Mouse (Mus musculus) heart, adult 2 months (tissue): ENCODE data around the gene Ip6k1. TPM values are rescaled to one million over a fixed set of nuclear protein-coding genes. Genes with fewer than 3 reads are reported as not detected.

Experiments
- DNase-seq, 2 experiments: peaks; one replicate each; pipeline ENCODE4 v3.0.0; 2021
- H3K27ac ChIP-seq: fragments of 200-600 bp; 2 replicates; pipeline ENCODE4 v1.8.1; 2022
- H3K27me3 ChIP-seq: fragments of 200-500 bp; 2 replicates; pipeline ENCODE4 v1.6.1; 2012; ENCODE audit warnings: mild to moderate bottlenecking, low read length, inconsistent platforms, mixed read lengths; ENCODE audit not compliant: control insufficient read depth, insufficient read depth
- H3K36me3 ChIP-seq: fragments of 200-500 bp; 2 replicates; pipeline ENCODE4 v1.6.1; 2012; ENCODE audit warnings: low read length, inconsistent platforms; ENCODE audit not compliant: control insufficient read depth, insufficient read depth
- H3K4me1 ChIP-seq: fragments of 200-500 bp; 2 replicates; pipeline ENCODE4 v1.6.1; 2011; ENCODE audit warnings: low read length; ENCODE audit not compliant: control insufficient read depth, insufficient read depth
- H3K4me3 ChIP-seq: fragments of 200-600 bp; 2 replicates; pipeline ENCODE4 v1.8.1; 2022
- H3K79me2 ChIP-seq: fragments of 200-500 bp; replicated peaks from 2 replicates; pipeline ENCODE4 v1.6.1; 2012; ENCODE audit warnings: mild to moderate bottlenecking, inconsistent platforms, low read length, moderate library complexity, mixed read lengths; ENCODE audit not compliant: control insufficient read depth, insufficient read depth
- H3K9ac ChIP-seq: fragments of 200-500 bp; 2 replicates; pipeline ENCODE4 v1.6.1; 2012; ENCODE audit warnings: low read depth, mild to moderate bottlenecking, control low read depth, inconsistent platforms, low read length, mixed read lengths
- CTCF ChIP-seq: fragments of 200-600 bp; IDR thresholded peaks from 2 replicates; pipeline ENCODE4 v1.8.1; 2022; ENCODE audit warnings: antibody characterized with exemption, mild to moderate bottlenecking, moderate library complexity
- EP300 ChIP-seq: fragments of 200-500 bp; IDR thresholded peaks from 2 replicates; pipeline ENCODE4 v1.6.1; 2011; ENCODE audit warnings: low read depth, low read length, control low read depth; ENCODE audit not compliant: insufficient read depth
- POLR2A ChIP-seq: fragments of 200-500 bp; IDR thresholded peaks from 2 replicates; pipeline ENCODE4 v1.6.1; 2011; ENCODE audit warnings: mild to moderate bottlenecking, low read depth, low read length, control low read depth; ENCODE audit not compliant: insufficient read depth
- WGBS: fragments of 180-500 bp; shearing (Covaris S2); methylation state at CpG from one replicate; pipeline ENCODE4 v1.1.7; 2018; 5-methylcytosine and 5-hydroxymethylcytosine counted together
- intact Hi-C: fragments of 180-260 bp; cut with DNase I; formaldehyde crosslinking; loops from one replicate; pipeline ENCODE4 v1.15.1; 2025
- polyA plus RNA-seq: library from polyadenylated mRNA; depleted of rRNA; stranded (reverse); fragments of >200 nt; gene quantifications from 2 replicates; pipeline ENCODE4 v1.2.3, GENCODE M21; 2012
- total RNA-seq, 2 experiments: library from RNA; stranded (reverse); gene quantifications; 2 replicates each; pipeline ENCODE4 v1.2.3; 2021

Ip6k1 gene
- total and polyA plus RNA-seq, 3 experiments = 30.9 to 46.0 (median 39.8) TPM

DNA sequence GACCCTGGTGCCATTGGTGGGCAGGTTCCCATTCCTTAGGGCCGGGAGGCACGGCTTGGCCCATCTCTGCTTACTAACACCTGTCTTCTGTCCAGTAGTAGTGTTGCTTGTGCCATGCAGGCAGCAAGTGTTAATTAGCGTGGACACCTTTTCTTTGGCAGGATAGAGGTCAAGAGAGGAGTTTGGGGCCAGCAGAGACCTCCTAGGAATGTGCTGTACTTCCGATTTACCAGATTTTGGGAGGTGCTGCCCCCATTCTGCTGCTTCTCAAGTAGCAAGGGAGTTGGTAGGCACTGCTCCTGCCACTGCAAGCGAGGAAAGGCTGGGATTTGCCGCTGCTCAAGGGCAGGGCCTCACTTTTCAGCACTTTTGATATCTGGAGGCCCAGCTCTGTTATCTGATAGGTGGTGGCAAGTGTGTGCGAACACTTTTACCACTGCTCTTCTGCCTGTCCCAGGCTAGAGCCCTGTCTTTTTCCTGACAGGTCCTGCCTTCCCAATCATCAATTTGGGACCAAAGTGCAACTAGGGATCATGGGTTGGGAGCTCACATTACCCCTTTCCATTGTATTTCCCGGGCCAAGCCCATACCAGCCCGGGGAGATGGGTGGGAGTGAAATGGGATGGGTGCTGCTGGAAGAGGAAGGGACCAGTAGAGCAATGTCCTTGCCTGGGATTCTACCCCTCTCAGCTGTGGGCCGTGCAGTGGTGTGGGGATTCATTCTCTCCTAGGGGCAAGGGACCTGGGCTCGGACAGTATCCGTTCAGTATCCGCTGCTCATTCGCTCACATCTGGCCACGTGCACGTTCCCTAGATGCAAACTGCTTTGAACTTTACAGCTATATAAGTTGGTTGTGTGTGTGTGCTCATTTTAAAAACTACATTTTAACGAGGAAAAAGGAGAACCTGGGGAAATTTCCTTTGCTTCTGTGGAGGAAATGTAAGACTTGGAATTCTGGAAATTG is 45.6 kb downstream of the Ip6k1 start:
- peak; percentile 6 to 20 for DNase-seq
- H3K27ac ChIP-seq = peak overlapping the region; percentile 63
- intact Hi-C loops = no loop called here
- H3K4me3 ChIP-seq = peak overlapping the region; percentile 93
- TF ChIP-seq CTCF (no peak), EP300 (no peak)
- WGBS = 42% methylated on average over 17 of the region's 17 CpGs
- H3K36me3 ChIP-seq = no peaks in the 10 kb centered on the region
- H3K4me1 ChIP-seq = peaks cover 6% of the 10 kb centered on the region
- H3K9ac ChIP-seq = no peak overlapping the region
- no peaks in the 10 kb centered on the region for H3K27me3 ChIP-seq
- no peaks in the 10 kb centered on the region for H3K79me2 ChIP-seq

GRCm38 (mm10) chr9:108048566-108048955 is 46.3 kb downstream of the Ip6k1 start:
- peak overlapping the region; percentile 18; the same call in 1 of the 2 replicates for H3K9ac ChIP-seq
- peak overlapping the region; percentile 63 for H3K27ac ChIP-seq
- no peak for TF ChIP-seq EP300
- no peak for TF ChIP-seq CTCF
- TF ChIP-seq POLR2A = no peak
- intact Hi-C loops = no loop called here
- DNase-seq = no peak
- peak overlapping the region; percentile 93 for H3K4me3 ChIP-seq
- no peaks in the 10 kb centered on the region for H3K36me3 ChIP-seq
- H3K79me2 ChIP-seq = no peaks in the 10 kb centered on the region
- 2% methylated on average over 19 of the region's 19 CpGs for WGBS
- H3K4me1 ChIP-seq = peaks cover 9% of the 10 kb centered on the region
- H3K27me3 ChIP-seq = no peaks in the 10 kb centered on the region

GRCm38 (mm10) chr9:108049016-108049455 is 46.7 kb downstream of the Ip6k1 start, which contains the start of gene Gmppb:
Gmppb (plus strand) TSS chr9:108049242.
- no peaks in the 10 kb centered on the region for H3K27me3 ChIP-seq
- H3K36me3 ChIP-seq = no peaks in the 10 kb centered on the region
- peak within 1 kb of the TSS; percentile 93 for H3K4me3 ChIP-seq
- DNase-seq = peak; percentile 93 to 98
- peak within 1 kb of the TSS; percentile 78 for H3K9ac ChIP-seq
- peaks cover 9% of the 10 kb centered on the region for H3K4me1 ChIP-seq
- WGBS = under 1% methylated on average over 36 of the region's 39 CpGs
- H3K79me2 ChIP-seq = no peaks in the 10 kb centered on the region
- TF ChIP-seq CTCF = 0 out of 2 replicates have a peak, but pooled peaks have one; percentile 8
- TF ChIP-seq EP300 = 0 out of 2 replicates have a peak, but pooled peaks have one; percentile 27
- peak; percentile 85 for TF ChIP-seq POLR2A
- H3K27ac ChIP-seq = peak within 1 kb of the TSS; percentile 82
- intact Hi-C loops = no loop called here

DNA sequence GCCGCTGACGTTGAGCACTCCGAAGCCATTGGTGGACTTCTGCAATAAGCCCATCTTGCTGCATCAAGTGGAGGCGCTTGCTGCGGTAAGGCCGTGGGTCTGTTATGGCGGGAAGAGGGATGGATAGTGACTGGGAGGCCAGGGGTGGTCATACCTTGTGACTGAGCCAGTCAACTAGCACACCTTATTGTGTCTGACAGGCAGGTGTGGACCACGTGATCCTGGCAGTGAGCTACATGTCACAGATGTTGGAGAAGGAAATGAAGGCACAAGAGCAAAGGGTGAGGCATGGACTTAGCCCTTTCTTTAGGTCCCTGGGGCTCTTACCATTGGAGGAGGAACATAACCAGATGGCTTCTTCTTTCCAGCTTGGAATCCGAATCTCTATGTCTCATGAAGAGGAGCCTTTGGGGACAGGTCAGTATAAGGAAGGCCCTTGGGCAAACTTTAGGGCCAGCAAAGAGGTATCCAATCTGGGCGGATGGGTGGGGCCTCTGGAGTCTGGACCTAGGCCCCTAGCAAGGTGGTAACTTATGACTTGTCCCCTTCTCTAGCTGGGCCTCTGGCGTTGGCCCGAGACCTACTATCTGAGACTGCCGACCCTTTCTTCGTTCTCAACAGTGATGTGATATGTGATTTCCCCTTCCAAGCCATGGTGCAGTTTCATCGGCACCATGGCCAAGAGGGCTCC is 47.4 kb downstream of the Ip6k1 start:
- Histone ChIP-seq H3K79me2 (no peaks in the 10 kb centered on the region), H3K4me3 (peak overlapping the region; percentile 93), H3K36me3 (no peaks in the 10 kb centered on the region), H3K9ac (peak overlapping the region; percentile 78), H3K27me3 (no peaks in the 10 kb centered on the region), H3K27ac (peak overlapping the region; percentile 82), H3K4me1 (peaks cover 9% of the 10 kb centered on the region)
- intact Hi-C loops = loop anchor here (5.0 kb wide), 1 partner anchor 147 kb away; no protein-coding TSS in a partner anchor
- peak; percentile 4 to 25 for DNase-seq
- 31% methylated on average over 15 of the region's 15 CpGs for WGBS
- TF ChIP-seq POLR2A (no peak), EP300 (no peak), CTCF (no peak)

GRCm38 (mm10) chr9:108051184-108051930 is 49.1 kb downstream of the Ip6k1 start:
- Histone ChIP-seq H3K4me3 (no peak overlapping the region), H3K79me2 (no peaks in the 10 kb centered on the region), H3K27me3 (no peaks in the 10 kb centered on the region), H3K27ac (no peak overlapping the region), H3K36me3 (no peaks in the 10 kb centered on the region), H3K9ac (no peak overlapping the region), H3K4me1 (peaks cover 9% of the 10 kb centered on the region)
- intact Hi-C loops = loop anchor here (5.0 kb wide), 1 partner anchor 149 kb away; no protein-coding TSS in a partner anchor
- DNase-seq = peak; percentile 5 to 20
- TF ChIP-seq POLR2A (no peak), CTCF (no peak), EP300 (no peak)
- WGBS = 88% methylated on average over 15 of the region's 15 CpGs
